Mouse (Mus musculus) lung, postnatal 0 days (tissue): ENCODE results near the gene Ifi35. TPM values are rescaled to one million over a fixed set of nuclear protein-coding genes. Genes with fewer than 3 reads are reported as not detected.
"Not testable (repeated sequence)": the region's sequence is repeated elsewhere in the genome, so short reads cannot be mapped to it uniquely, and the experiment has no call there.

ENCODE experiments used
- ATAC-seq: fragments of 200-750 bp; cut with Nextera tagmentation; 2 replicates; pipeline ENCODE4 v1.8.0; 2017; ENCODE audit warnings: moderate library complexity
- DNase-seq: peaks from one replicate; pipeline ENCODE4 v3.0.0-alpha.2; 2016; ENCODE audit warnings: low spot score
- H3K27ac ChIP-seq: fragments of 300-500 bp; sonication (generic); 2 replicates; pipeline ENCODE4 v1.5.1; 2014; ENCODE audit warnings: antibody characterized with exemption, mild to moderate bottlenecking, low read length, mixed read lengths
- H3K27me3 ChIP-seq: fragments of 300-500 bp; sonication (generic); replicated peaks from 2 replicates; pipeline ENCODE4 v1.6.1; 2014; ENCODE audit warnings: low read length, mixed read lengths; ENCODE audit not compliant: insufficient read depth
- H3K36me3 ChIP-seq: fragments of 300-500 bp; sonication (generic); 2 replicates; pipeline ENCODE4 v1.6.1; 2014; ENCODE audit warnings: low read length, mixed read lengths; ENCODE audit not compliant: insufficient read depth
- H3K4me1 ChIP-seq: fragments of 300-500 bp; sonication (generic); 2 replicates; pipeline ENCODE4 v1.6.1; 2014; ENCODE audit warnings: antibody characterized with exemption, low read depth, low read length, mixed read lengths; ENCODE audit not compliant: insufficient read depth
- H3K4me2 ChIP-seq: fragments of 300-500 bp; sonication (generic); replicated peaks from 2 replicates; pipeline ENCODE4 v1.6.1; 2014; ENCODE audit warnings: low read depth, mild to moderate bottlenecking, low read length, moderate library complexity, mixed read lengths
- H3K4me3 ChIP-seq: fragments of 300-500 bp; sonication (generic); 2 replicates; pipeline ENCODE4 v1.5.1; 2014; ENCODE audit warnings: low read depth, low read length
- H3K9ac ChIP-seq: fragments of 300-500 bp; sonication (generic); replicated peaks from 2 replicates; pipeline ENCODE4 v1.6.1; 2014; ENCODE audit warnings: low read depth, mild to moderate bottlenecking
- H3K9me3 ChIP-seq: fragments of 300-500 bp; sonication (generic); 2 replicates; pipeline ENCODE4 v1.6.1; 2016; ENCODE audit warnings: low read length, mixed read lengths
- CTCF ChIP-seq: IDR thresholded peaks from 2 replicates; pipeline ENCODE4 v1.5.1; 2016; ENCODE audit warnings: antibody characterized with exemption, mild to moderate bottlenecking
- EP300 ChIP-seq: IDR thresholded peaks from 2 replicates; pipeline ENCODE4 v1.6.1; 2016; ENCODE audit warnings: antibody characterized with exemption, mild to moderate bottlenecking, control low read depth
- WGBS: fragments of 180-500 bp; shearing (Covaris S2); extraction: QIAGEN DNeasy Blood & Tissue Kit; methylation state at CpG from one replicate; pipeline ENCODE4 v1.1.7; 2014; 5-methylcytosine and 5-hydroxymethylcytosine counted together
- polyA plus RNA-seq: library from polyadenylated mRNA; unstranded; fragments of >200 nt; fragmentation: Nextera tagmentation; extraction: Ambion mirVana; gene quantifications from 2 replicates; pipeline ENCODE4 v1.2.1, GENCODE M21; 2015

Gene Ifi35
- polyA plus RNA-seq, 1 experiment from 2014 or later = 50.6 TPM

DNA sequence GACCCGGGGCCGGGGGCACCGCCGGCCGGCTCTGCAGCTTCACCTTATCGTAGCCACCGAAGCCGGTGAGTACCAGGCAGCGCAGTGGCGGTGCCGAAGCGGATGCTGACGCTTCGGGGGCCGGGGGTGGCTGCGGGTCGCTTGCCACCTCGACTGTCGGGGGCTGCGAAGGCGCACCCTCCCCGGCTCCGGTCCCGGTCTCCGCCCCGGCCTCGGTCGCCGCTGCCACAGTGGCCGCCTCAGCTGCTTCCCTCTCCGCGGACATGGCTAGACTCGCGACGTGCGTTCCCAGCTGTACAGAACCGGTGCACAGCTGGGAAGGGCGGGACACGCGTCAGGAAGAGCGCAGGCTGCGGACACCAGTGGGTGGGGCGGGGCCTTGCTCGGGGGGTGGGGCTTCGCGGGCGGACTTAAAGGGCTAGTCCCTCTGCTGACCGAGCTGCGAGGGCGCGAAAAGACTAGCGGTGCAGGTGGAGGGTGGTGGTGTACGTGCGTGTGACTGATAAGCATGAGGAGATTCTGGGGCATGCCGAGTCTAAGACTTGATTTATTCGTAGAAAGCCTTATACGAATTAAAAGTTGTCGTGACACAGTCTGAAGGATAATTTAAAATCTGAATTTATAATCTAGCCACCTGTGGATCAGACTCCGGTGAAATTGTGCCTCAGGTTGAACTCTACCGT is 17.8 kb downstream of the Ifi35 start, which contains the start of gene Vat1:
TSS of gene Vat1 (minus strand) at position 362 of the 683 bp plus-strand sequence.
- Histone ChIP-seq H3K9ac (peak within 1 kb of the TSS; percentile 69), H3K36me3 (peaks cover 9% of the 10 kb centered on the region; the same call in 1 of the 2 replicates), H3K4me3 (peak within 1 kb of the TSS; percentile 84), H3K27me3 (no peaks in the 10 kb centered on the region), H3K4me1 (peaks cover 10% of the 10 kb centered on the region; the same call in 1 of the 2 replicates), H3K4me2 (peak within 1 kb of the TSS; percentile 72), H3K9me3 (no peaks in the 10 kb centered on the region), H3K27ac (peak within 1 kb of the TSS; percentile 87)
- ATAC-seq (peak; percentile 73), DNase-seq (peak; percentile 87)
- WGBS = 2% methylated on average over 51 of the region's 60 CpGs
- TF ChIP-seq CTCF = no peak
- no peak for TF ChIP-seq EP300

DNA sequence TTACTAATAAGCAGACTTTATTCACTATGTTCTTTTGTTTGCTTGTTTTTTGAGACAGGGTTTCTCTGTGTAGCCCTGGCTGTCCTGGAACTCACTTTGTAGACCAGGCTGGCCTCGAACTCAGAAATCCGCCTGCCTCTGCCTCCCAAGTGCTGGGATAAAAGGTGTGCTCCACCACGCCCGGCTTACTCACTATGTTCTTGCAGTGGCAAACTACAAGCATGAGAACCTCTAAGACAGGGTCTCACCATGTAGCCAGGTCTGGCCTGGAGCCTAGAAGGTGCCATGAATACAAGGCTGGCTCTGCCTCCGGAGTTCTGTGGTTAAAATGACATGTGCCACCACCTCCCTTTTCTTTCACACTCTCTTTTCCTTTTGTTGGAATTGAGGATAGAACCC is 18.3 kb downstream of the Ifi35 start:
- not testable (repeated sequence) for H3K27me3 ChIP-seq, ATAC-seq, DNase-seq, H3K9ac ChIP-seq, H3K9me3 ChIP-seq, H3K27ac ChIP-seq, H3K36me3 ChIP-seq, H3K4me1 ChIP-seq
- Histone ChIP-seq H3K4me2 (peak overlapping the region; percentile 72), H3K4me3 (peak overlapping the region; percentile 84)
- 52% methylated on average over 5 of the region's 5 CpGs for WGBS

DNA sequence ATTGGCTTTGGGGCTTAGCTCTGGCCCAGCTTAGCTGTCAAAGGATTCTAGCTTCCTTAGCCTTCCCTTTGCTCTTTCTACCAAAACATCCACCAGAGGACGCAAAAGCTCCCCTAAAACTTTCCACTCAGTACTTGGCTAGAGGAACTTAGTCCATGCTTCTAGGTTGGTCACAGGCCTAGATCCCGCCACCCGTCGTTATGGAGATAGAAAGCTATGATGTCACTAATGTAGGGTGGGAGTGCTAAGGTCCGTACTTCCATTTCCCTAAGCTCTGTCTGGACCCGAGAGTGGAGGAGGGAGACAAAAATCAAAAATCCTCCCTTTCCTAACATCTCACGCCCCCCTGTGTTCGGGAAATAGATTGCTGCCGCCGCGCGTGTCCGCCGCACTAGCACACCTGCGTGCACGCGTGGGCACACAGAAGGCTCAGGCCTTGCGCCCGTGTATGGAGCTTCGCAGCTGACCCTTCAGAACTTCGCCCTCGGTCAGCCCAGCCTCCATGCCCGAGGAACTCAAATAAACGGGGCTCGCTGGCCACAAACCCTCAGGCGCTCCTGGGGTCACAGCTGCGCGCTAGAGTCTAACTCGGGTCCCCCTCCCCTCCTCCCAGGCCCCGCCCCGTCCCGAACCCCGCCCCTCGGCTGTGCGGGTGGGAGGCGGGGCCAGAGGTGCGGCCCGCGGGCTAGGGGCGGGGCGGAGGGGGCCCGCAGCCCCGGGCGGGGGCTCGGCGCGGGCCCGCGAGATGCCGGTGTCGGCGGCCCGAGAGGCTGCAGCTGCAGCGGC is 19.5 kb downstream of the Ifi35 start:
- ATAC-seq = peak; percentile 67
- H3K9ac ChIP-seq = peak overlapping the region; percentile 32
- WGBS = 1% methylated on average over 43 of the region's 54 CpGs
- peak; percentile 90 for DNase-seq
- no peak overlapping the region for H3K27ac ChIP-seq
- H3K4me3 ChIP-seq = peak overlapping the region; percentile 77
- peaks cover 10% of the 10 kb centered on the region; the same call in 1 of the 2 replicates for H3K4me1 ChIP-seq
- no peaks in the 10 kb centered on the region for H3K36me3 ChIP-seq
- TF ChIP-seq EP300 (no peak), CTCF (peak; percentile 78)
- peak overlapping the region; percentile 98 for H3K4me2 ChIP-seq
- no peaks in the 10 kb centered on the region for H3K9me3 ChIP-seq
- H3K27me3 ChIP-seq = no peaks in the 10 kb centered on the region

GRCm38 (mm10) chr11:101468263-101468688 is 20.1 kb downstream of the Ifi35 start:
- Histone ChIP-seq H3K4me2 (peak overlapping the region; percentile 98), H3K36me3 (no peaks in the 10 kb centered on the region), H3K4me1 (peaks cover 10% of the 10 kb centered on the region; the same call in 1 of the 2 replicates), H3K9me3 (no peaks in the 10 kb centered on the region), H3K27ac (no peak overlapping the region), H3K9ac (peak overlapping the region; percentile 32), H3K4me3 (peak overlapping the region; percentile 77), H3K27me3 (no peaks in the 10 kb centered on the region)
- DNase-seq = peak; percentile 39
- TF ChIP-seq CTCF = no peak
- TF ChIP-seq EP300 = no peak
- WGBS = under 1% methylated on average over 22 of the region's 31 CpGs
- no peak for ATAC-seq

- 5% methylated on average over 13 of the region's 13 CpGs for WGBS
- Histone ChIP-seq H3K27ac (no peak overlapping the region), H3K9ac (peak overlapping the region; percentile 32; the same call in 1 of the 2 replicates), H3K9me3 (no peaks in the 10 kb centered on the region), H3K36me3 (no peaks in the 10 kb centered on the region), H3K4me3 (peak overlapping the region; percentile 77), H3K4me1 (peaks cover 6% of the 10 kb centered on the region; the same call in 1 of the 2 replicates), H3K27me3 (no peaks in the 10 kb centered on the region), H3K4me2 (peak overlapping the region; percentile 98)
- TF ChIP-seq CTCF (no peak), EP300 (no peak)
- DNase-seq (no peak), ATAC-seq (no peak)
Observed at GRCm38 (mm10) chr11:101468731-101469130, 20.5 kb downstream of the Ifi35 start.

GRCm38 (mm10) chr11:101469155-101469554 is 20.9 kb downstream of the Ifi35 start:
- Histone ChIP-seq H3K4me3 (0 out of 2 replicates have a peak overlapping the region, but pooled peaks have one; percentile 77), H3K9ac (no peak overlapping the region), H3K4me1 (peaks cover 1% of the 10 kb centered on the region; the same call in 1 of the 2 replicates), H3K27ac (no peak overlapping the region), H3K27me3 (no peaks in the 10 kb centered on the region), H3K4me2 (peak overlapping the region; percentile 98; the same call in 1 of the 2 replicates), H3K36me3 (no peaks in the 10 kb centered on the region), H3K9me3 (no peaks in the 10 kb centered on the region)
- TF ChIP-seq CTCF = no peak
- TF ChIP-seq EP300 = no peak
- 59% methylated on average over 4 of the region's 4 CpGs for WGBS
- DNase-seq (no peak), ATAC-seq (no peak)
